Mouse (Mus musculus) ES-Bruce4 (cell line): ENCODE measurements at regions not wholly inside any gene's neighbourhood (a gene's known extent, or its start where the extent isn't known, plus 50 kb on each side); places are given as distances from the start of the nearest gene placed in this dataset.

ENCODE experiments used
- CTCF ChIP-seq: IDR thresholded peaks from one replicate; pipeline ENCODE4 v1.8.1; 2011; ENCODE audit warnings: low read depth, low read length
- EP300 ChIP-seq: IDR thresholded peaks from 2 replicates; pipeline ENCODE4 v1.6.1; 2011; ENCODE audit warnings: low read depth, low read length; ENCODE audit not compliant: insufficient read depth
- POLR2A ChIP-seq: IDR thresholded peaks from one replicate; pipeline ENCODE4 v1.8.1; 2011; ENCODE audit warnings: low read length; ENCODE audit not compliant: insufficient read depth

- TF ChIP-seq CTCF (no peak), POLR2A (no peak), EP300 (no peak)
Measured at GRCm38 (mm10) chr13:72816856-72817255, 188.2 kb downstream of the Irx2 start.
